In the genomic region with DNA sequence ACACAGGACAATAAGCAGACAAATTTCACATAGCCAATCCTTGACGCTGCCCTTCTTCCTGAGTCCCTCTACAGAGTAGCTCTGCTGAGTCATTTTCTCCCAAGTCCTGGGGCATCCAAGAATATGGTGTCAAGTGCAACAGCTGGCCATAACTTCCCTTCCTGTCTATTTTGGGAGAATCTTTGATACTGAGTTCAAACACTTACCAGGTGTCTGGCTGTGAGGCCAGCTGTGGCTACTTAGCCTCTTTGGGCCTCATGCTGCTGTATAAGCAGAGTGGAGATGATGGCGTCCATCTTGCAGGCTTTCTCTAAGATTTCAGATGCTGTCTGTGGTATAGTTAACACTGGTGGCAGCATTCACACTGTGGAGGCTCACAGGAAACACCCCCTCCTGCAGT, we compare ENCODE assay signal across 32 mouse cellular contexts.
"Had no signal": no experiment of that assay in that cellular context is flagged by ENCODE, and none has a peak within 500 bp of the region (broad histone marks: within the 10 kb centered on the region; RNA-seq: fewer than 3 reads in every experiment).

No protein-coding gene starts in this region.

- H3K4me3 ChIP-seq: heart, adult 2 months; heart, embryonic 10.5 days; heart, embryonic 12.5 days; heart, embryonic 13.5 days; heart, embryonic 15.5 days; hindbrain, embryonic 12.5 days; hindbrain, embryonic 13.5 days; hindbrain, embryonic 15.5 days; intestine, embryonic 15.5 days; kidney, embryonic 15.5 days; layer of hippocampus, adult 2 months had no signal

- H3K27me3 ChIP-seq: heart, embryonic 12.5 days; heart, embryonic 13.5 days; heart, embryonic 15.5 days; hindbrain, embryonic 12.5 days; hindbrain, embryonic 13.5 days; hindbrain, embryonic 15.5 days; intestine, embryonic 15.5 days; kidney, embryonic 15.5 days had no signal

- H3K27ac ChIP-seq: heart, adult 2 months; heart, embryonic 10.5 days; heart, embryonic 13.5 days; heart, embryonic 15.5 days; hindbrain, embryonic 12.5 days; hindbrain, embryonic 13.5 days; hindbrain, embryonic 14.5 days; hindbrain, embryonic 15.5 days; intestine, embryonic 15.5 days; kidney, postnatal 0 days; layer of hippocampus, adult 2 months had no signal

- H3K9ac ChIP-seq: heart, embryonic 12.5 days; heart, embryonic 13.5 days; heart, embryonic 15.5 days; hindbrain, embryonic 12.5 days; hindbrain, embryonic 13.5 days; hindbrain, embryonic 14.5 days; hindbrain, embryonic 15.5 days; intestine, embryonic 15.5 days; kidney, embryonic 15.5 days had no signal

- H3K36me3 ChIP-seq: heart, embryonic 10.5 days; heart, embryonic 12.5 days; heart, embryonic 13.5 days; heart, embryonic 15.5 days; hindbrain, embryonic 12.5 days; hindbrain, embryonic 13.5 days; hindbrain, embryonic 15.5 days; intestine, embryonic 15.5 days; kidney, embryonic 15.5 days had no signal

- H3K9me3 ChIP-seq: intestine, embryonic 15.5 days had no signal

- H3K4me2 ChIP-seq: heart, embryonic 11.5 days; heart, embryonic 12.5 days; heart, embryonic 13.5 days; heart, embryonic 15.5 days; hindbrain, embryonic 12.5 days; hindbrain, embryonic 13.5 days; hindbrain, embryonic 14.5 days; hindbrain, embryonic 15.5 days; intestine, embryonic 15.5 days; kidney, embryonic 15.5 days had no signal

- DNase-seq: heart, adult 2 months; heart, postnatal 10 days; heart, postnatal 14 days; heart, postnatal 36 days; heart, postnatal 4 days; kidney, adult 11 months; kidney, adult 18-20 months; kidney, adult 2 months; kidney, adult 8-10 months; kidney, adult 9 months; kidney, postnatal 10 days; kidney, postnatal 14 days; kidney, postnatal 36 days; kidney, postnatal 4 days; layer of hippocampus, adult 9-11 months; layer of hippocampus, postnatal 36 days had no signal

- ATAC-seq: hindbrain, embryonic 16.5 days; inflammation-experienced regulatory T-cells, adult 6 months; intestine, embryonic 15.5 days; intestine, postnatal 0 days had no signal

- H3K4me1 ChIP-seq: heart, embryonic 10.5 days; heart, embryonic 12.5 days; heart, embryonic 13.5 days; heart, embryonic 15.5 days; hindbrain, embryonic 12.5 days; hindbrain, embryonic 13.5 days; hindbrain, embryonic 15.5 days; intestine, embryonic 15.5 days; kidney, embryonic 15.5 days had no signal
